Mouse (Mus musculus) frontal cortex, adult 2 months (tissue): ENCODE data around the gene Vmn1r41. TPM values are rescaled to one million over a fixed set of nuclear protein-coding genes. Genes with fewer than 3 reads are reported as not detected.

Experiments
- DNase-seq, 2 experiments: peaks; one replicate each; pipeline ENCODE4 v3.0.0; 2022; ENCODE audit warnings: low spot score in 1 of 2; ENCODE audit errors: extremely low spot score in 1 of 2
- polyA plus RNA-seq: library from polyadenylated mRNA; depleted of rRNA; stranded (reverse); fragments of >200 nt; gene quantifications from 2 replicates; pipeline ENCODE4 v1.2.3, GENCODE M21; 2012; rRNA removed

The Vmn1r41 gene
- polyA plus RNA-seq, result not detected in 2 replicates

DNA sequence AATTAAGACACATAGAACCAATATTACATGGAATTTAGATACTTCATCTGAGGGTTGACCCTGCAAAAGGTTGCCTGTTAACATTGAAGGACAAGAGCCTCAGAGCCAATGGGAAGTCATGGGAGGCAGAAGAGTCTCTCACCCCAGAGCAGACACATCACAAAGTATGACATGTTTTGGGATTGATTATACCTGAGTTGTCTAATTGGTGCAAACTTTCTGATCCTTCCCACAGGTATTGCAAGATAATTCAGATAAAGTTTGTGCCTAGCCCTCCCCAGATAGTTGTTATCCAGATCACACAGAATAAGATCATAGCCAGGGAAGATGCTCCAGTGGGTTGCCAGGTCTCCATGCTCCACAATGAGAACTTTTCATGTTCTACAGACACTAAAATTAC lies at the start of gene Vmn1r41:
Vmn1r41 (plus strand) TSS at position 301 of the 400 bp plus-strand sequence.
- no peak for DNase-seq

DNA sequence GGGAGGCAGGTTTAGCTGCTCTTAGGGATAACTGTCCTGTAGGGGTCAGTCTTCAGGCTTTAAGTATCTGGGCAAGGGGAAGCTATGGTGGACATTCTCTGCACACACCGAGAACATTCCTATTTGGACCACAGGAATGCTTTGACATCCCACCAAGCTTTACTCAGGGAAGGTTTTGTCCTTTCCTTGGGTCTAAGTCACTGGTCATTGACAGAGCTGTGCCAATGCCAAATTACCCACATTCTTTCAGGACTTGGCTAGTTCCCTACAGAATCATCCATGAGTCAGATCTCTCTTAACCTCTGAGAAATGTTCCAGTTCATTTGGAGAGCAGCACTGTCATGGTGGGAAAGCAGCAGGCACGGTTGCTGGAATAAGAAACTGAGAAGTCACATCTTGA lies 33.9 kb upstream of the Vmn1r41 start:
- no peak for DNase-seq

DNA sequence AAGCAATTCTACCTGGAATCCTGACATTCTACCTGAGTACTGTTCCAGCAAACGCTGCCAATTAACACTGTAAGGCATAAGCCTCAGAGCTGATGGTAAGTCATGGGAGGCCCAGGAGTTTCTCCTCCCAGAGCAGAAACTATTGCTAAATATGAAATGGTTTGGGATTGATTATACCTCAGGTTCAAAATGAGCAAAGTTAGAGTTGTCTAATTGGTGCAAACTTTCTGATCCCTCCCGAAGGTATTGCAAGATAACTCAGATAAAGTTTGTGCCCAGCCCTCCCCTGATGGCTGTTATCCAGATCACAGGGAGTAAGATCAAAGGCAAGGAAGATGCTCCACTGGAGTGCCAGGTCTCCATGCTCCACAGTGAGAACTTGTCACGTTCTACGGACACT lies 33.3 kb upstream of the Vmn1r41 start, which contains the start of gene Vmn1r40:
Vmn1r40 (plus strand) TSS at position 301 of the 400 bp plus-strand sequence.
- no peak for DNase-seq

DNA sequence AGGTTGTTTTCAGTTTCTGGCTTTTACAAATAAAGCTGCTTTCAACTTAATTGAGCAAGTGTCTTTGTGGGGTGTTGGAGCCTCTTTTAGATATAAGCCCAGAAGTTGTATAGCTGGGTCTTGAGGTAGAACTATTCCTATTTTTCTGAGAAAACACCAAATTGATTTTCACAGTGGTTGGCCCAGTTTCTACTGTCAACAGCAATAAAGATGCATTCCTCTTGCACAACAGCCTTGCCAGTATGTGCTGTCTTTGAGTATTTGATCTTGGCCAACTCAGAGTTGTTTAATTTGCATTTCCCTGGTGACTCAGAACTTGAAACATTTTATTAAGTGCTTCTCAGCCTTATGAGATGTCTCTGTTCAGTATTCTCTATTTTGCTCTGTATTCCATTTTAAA lies 22.5 kb upstream of the Vmn1r41 start:
- DNase-seq, result no peak

DNA sequence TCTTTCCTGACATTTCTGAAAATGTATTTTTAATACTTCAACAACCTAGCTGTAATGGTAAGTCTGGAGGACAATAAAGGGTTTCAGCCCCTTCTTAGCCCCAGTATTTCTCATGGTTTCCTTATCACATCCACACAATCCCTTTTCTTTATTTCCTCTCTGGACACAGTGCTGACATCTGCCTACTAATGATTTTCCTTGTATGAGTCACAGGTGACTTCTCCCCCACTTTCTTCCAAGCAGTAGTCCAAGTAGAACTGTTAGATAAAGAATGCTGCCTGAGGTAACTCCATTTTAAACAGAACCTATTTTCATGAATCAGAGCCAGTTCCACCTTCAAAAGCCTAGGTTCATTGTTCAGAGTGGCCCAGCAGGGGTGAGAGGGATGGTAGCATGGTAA lies 2.2 kb downstream of the Vmn1r41 start:
- no peak for DNase-seq

DNA sequence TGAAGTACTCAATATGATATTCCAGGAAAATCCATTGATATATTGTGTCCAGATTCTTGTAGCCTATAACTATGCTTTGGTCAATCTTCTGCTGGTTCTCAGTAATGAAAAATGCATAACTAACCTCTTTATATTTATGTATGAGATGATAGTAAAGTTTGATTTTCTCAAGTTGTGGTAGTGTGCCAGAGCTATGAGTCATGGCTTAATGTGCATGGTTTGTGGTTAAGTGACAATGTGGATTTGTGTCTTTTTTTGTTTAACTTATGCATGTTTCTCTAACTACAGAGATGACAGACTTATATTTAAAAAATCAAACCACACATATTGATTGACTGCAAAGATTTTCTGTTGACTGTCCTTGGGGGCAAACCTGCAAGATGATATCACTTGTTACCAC lies 49.7 kb downstream of the Vmn1r41 start:
- peak in 1 of 2 experiments; percentile 3 for DNase-seq

Other genes with a start within 250 kb of the Vmn1r41 start
- 154 and 189 TPM in 2 replicates for gene Chchd6, start 145.1 kb upstream of the Vmn1r41 start, polyA plus RNA-seq
- gene Txnrd3, start 96.8 kb upstream of the Vmn1r41 start, polyA plus RNA-seq, result 7.9 and 8.0 TPM in 2 replicates
- gene Vmn1r40, start 33.2 kb upstream of the Vmn1r41 start, polyA plus RNA-seq, result not detected in 2 replicates
- gene Vmn1r42, start 135.6 kb downstream of the Vmn1r41 start, polyA plus RNA-seq, result not detected in 2 replicates
- not detected in 2 replicates for gene Vmn1r43, start 135.6 kb downstream of the Vmn1r41 start, polyA plus RNA-seq
- gene Vmn1r44, start 142.9 kb downstream of the Vmn1r41 start, polyA plus RNA-seq, result not detected in 2 replicates
- not detected in 2 replicates for gene Vmn1r45, start 199.8 kb downstream of the Vmn1r41 start, polyA plus RNA-seq
- not detected in 2 replicates for gene Vmn1r46, start 228.5 kb downstream of the Vmn1r41 start, polyA plus RNA-seq